Mouse (Mus musculus): ENCODE measurements around the gene Arf3. TPM values are rescaled to one million over a fixed set of nuclear protein-coding genes. Genes with fewer than 3 reads are reported as not detected.

Arf3 gene
- polyA plus RNA-seq, 1 experiment = 72.0 TPM

- Histone ChIP-seq H3K79me2 (ENCODE audit: control insufficient read depth, insufficient read depth) (no peaks in the 10 kb centered on the region), H3K4me2 (ENCODE audit: low read depth) (peak overlapping the region; percentile 93), H3K36me3 (ENCODE audit: control insufficient read depth, insufficient read depth) (no peaks in the 10 kb centered on the region), H3K4me3 (no peak overlapping the region), H3ac (ENCODE audit: control insufficient read depth, insufficient read length) (no peak overlapping the region), H3K27me3 (ENCODE audit: control insufficient read depth, insufficient read depth, insufficient read length) (no peaks in the 10 kb centered on the region)
- TF ChIP-seq TCF3 (IDR thresholded peaks at IDR 0.05; ENCODE audit: insufficient read length, low read depth) (no peak), POLR2A (IDR thresholded peaks at IDR 0.05; ENCODE audit: insufficient read length, low read depth) (no peak), MAX (IDR thresholded peaks at IDR 0.05; ENCODE audit: low read depth) (no peak), USF1 (IDR thresholded peaks at IDR 0.05; ENCODE audit: low read depth) (no peak), TCF12 (IDR thresholded peaks at IDR 0.05; ENCODE audit: insufficient read depth, poor library complexity, severe bottlenecking) (no peak), E2F4 (IDR thresholded peaks at IDR 0.05; ENCODE audit: insufficient read depth) (no peak), MYOD1 (IDR thresholded peaks at IDR 0.05; ENCODE audit: control insufficient read depth in 1 of 3, insufficient read length in 2 of 3, low read depth in 2 of 3) (no peak), POLR2AphosphoS2 (IDR thresholded peaks at IDR 0.05; ENCODE audit: insufficient read length, low read depth) (no peak), CEBPB (IDR thresholded peaks at IDR 0.05; ENCODE audit: insufficient read depth, poor library complexity, severe bottlenecking) (no peak), SRF (IDR thresholded peaks at IDR 0.05; ENCODE audit: control insufficient read depth, insufficient read length, low read depth) (no peak), MYOG (IDR thresholded peaks at IDR 0.05; ENCODE audit: control insufficient read depth in 1 of 3, insufficient read depth in 1 of 3, insufficient read length in 2 of 3, low read depth in 2 of 3) (no peak)
Observed at GRCm38 (mm10) chr15:98781166-98781565, 18.2 kb upstream of the Arf3 start.

GRCm38 (mm10) chr15:98780573-98780972, 17.6 kb upstream of the Arf3 start:
- H3ac ChIP-seq (ENCODE audit: control insufficient read depth, insufficient read length) = no peak overlapping the region
- H3K4me2 ChIP-seq (ENCODE audit: low read depth) = peak overlapping the region; percentile 93
- no peak for TF ChIP-seq MYOG (IDR thresholded peaks at IDR 0.05; ENCODE audit: control insufficient read depth in 1 of 3, insufficient read depth in 1 of 3, insufficient read length in 2 of 3, low read depth in 2 of 3)
- no peak for TF ChIP-seq POLR2A (IDR thresholded peaks at IDR 0.05; ENCODE audit: insufficient read length, low read depth)
- TF ChIP-seq POLR2AphosphoS2 (IDR thresholded peaks at IDR 0.05; ENCODE audit: insufficient read length, low read depth) = no peak
- TF ChIP-seq TCF12 (IDR thresholded peaks at IDR 0.05; ENCODE audit: insufficient read depth, poor library complexity, severe bottlenecking) = no peak
- no peak for TF ChIP-seq REST (IDR thresholded peaks at IDR 0.05; ENCODE audit: insufficient read depth, insufficient read length)
- no peak for TF ChIP-seq E2F4 (IDR thresholded peaks at IDR 0.05; ENCODE audit: insufficient read depth)
- TF ChIP-seq CEBPB (IDR thresholded peaks at IDR 0.05; ENCODE audit: insufficient read depth, poor library complexity, severe bottlenecking) = no peak
- no peaks in the 10 kb centered on the region for H3K27me3 ChIP-seq (ENCODE audit: control insufficient read depth, insufficient read depth, insufficient read length)
- H3K36me3 ChIP-seq (ENCODE audit: control insufficient read depth, insufficient read depth) = no peaks in the 10 kb centered on the region
- H3K4me3 ChIP-seq = peak overlapping the region; percentile 2
- H3K79me2 ChIP-seq (ENCODE audit: control insufficient read depth, insufficient read depth) = no peaks in the 10 kb centered on the region

GRCm38 (mm10) chr15:98780075-98780474, 17.1 kb upstream of the Arf3 start:
- no peaks in the 10 kb centered on the region for H3K27me3 ChIP-seq (ENCODE audit: control insufficient read depth, insufficient read depth, insufficient read length)
- H3ac ChIP-seq (ENCODE audit: control insufficient read depth, insufficient read length) = no peak overlapping the region
- H3K4me3 ChIP-seq = peak overlapping the region; percentile 2
- TF ChIP-seq TCF3 (IDR thresholded peaks at IDR 0.05; ENCODE audit: insufficient read length, low read depth) (no peak), USF1 (IDR thresholded peaks at IDR 0.05; ENCODE audit: low read depth) (no peak), REST (IDR thresholded peaks at IDR 0.05; ENCODE audit: insufficient read depth, insufficient read length) (no peak), TCF12 (IDR thresholded peaks at IDR 0.05; ENCODE audit: insufficient read depth, poor library complexity, severe bottlenecking) (no peak), POLR2A (IDR thresholded peaks at IDR 0.05; ENCODE audit: insufficient read length, low read depth) (peak; percentile 71), MYOG (IDR thresholded peaks at IDR 0.05; ENCODE audit: control insufficient read depth in 1 of 3, insufficient read depth in 1 of 3, insufficient read length in 2 of 3, low read depth in 2 of 3) (peak in 2 of 3 experiments; percentile 37 to 81), CEBPB (IDR thresholded peaks at IDR 0.05; ENCODE audit: insufficient read depth, poor library complexity, severe bottlenecking) (peak; percentile 82; the same call in 1 of the 2 replicates), MYOD1 (IDR thresholded peaks at IDR 0.05; ENCODE audit: control insufficient read depth in 1 of 3, insufficient read length in 2 of 3, low read depth in 2 of 3) (peak in 1 of 3 experiments; percentile 66)
- H3K79me2 ChIP-seq (ENCODE audit: control insufficient read depth, insufficient read depth) = no peaks in the 10 kb centered on the region
- peak overlapping the region; percentile 93 for H3K4me2 ChIP-seq (ENCODE audit: low read depth)
- no peaks in the 10 kb centered on the region for H3K36me3 ChIP-seq (ENCODE audit: control insufficient read depth, insufficient read depth)

DNA sequence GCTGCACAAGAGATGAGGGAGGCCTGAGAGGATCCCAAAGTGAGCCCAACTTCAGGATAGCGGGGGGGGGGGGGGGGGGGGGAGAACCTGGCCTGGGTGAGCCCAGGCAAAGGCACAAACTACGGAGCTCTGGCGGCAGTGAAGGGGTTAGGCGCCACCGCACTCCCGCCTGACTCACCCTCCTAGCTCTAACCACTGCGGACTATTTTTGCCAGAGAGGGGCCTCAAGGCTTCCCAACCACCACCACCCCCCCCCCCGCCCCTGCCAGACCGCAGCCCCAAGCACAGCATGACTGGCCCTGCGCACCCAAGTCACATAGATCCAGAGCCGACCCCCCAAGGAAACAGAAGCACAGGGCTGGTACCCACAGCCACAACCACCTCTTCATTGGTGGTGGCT, 15.8 kb upstream of the Arf3 start:
- no peak for TF ChIP-seq MYOD1 (IDR thresholded peaks at IDR 0.05; ENCODE audit: control insufficient read depth in 1 of 3, insufficient read length in 2 of 3, low read depth in 2 of 3)
- TF ChIP-seq TCF12 (IDR thresholded peaks at IDR 0.05; ENCODE audit: insufficient read depth, poor library complexity, severe bottlenecking) = no peak
- no peak for TF ChIP-seq CEBPB (IDR thresholded peaks at IDR 0.05; ENCODE audit: insufficient read depth, poor library complexity, severe bottlenecking)
- TF ChIP-seq TCF3 (IDR thresholded peaks at IDR 0.05; ENCODE audit: insufficient read length, low read depth) = no peak
- no peak for TF ChIP-seq SRF (IDR thresholded peaks at IDR 0.05; ENCODE audit: control insufficient read depth, insufficient read length, low read depth)
- no peak for TF ChIP-seq USF1 (IDR thresholded peaks at IDR 0.05; ENCODE audit: low read depth)
- no peak for TF ChIP-seq REST (IDR thresholded peaks at IDR 0.05; ENCODE audit: insufficient read depth, insufficient read length)
- TF ChIP-seq E2F4 (IDR thresholded peaks at IDR 0.05; ENCODE audit: insufficient read depth) = no peak
- TF ChIP-seq MAX (IDR thresholded peaks at IDR 0.05; ENCODE audit: low read depth) = no peak
- TF ChIP-seq POLR2AphosphoS2 (IDR thresholded peaks at IDR 0.05; ENCODE audit: insufficient read length, low read depth) = no peak
- Histone ChIP-seq H3K79me2 (ENCODE audit: control insufficient read depth, insufficient read depth) (no peaks in the 10 kb centered on the region), H3K36me3 (ENCODE audit: control insufficient read depth, insufficient read depth) (no peaks in the 10 kb centered on the region), H3ac (ENCODE audit: control insufficient read depth, insufficient read length) (no peak overlapping the region), H3K4me3 (peak overlapping the region; percentile 33), H3K27me3 (ENCODE audit: control insufficient read depth, insufficient read depth, insufficient read length) (no peaks in the 10 kb centered on the region), H3K4me2 (ENCODE audit: low read depth) (peak overlapping the region; percentile 93)

GRCm38 (mm10) chr15:98778191-98778770, 15.3 kb upstream of the Arf3 start:
- peak overlapping the region; percentile 93 for H3K4me2 ChIP-seq (ENCODE audit: low read depth)
- H3K36me3 ChIP-seq (ENCODE audit: control insufficient read depth, insufficient read depth) = no peaks in the 10 kb centered on the region
- H3K79me2 ChIP-seq (ENCODE audit: control insufficient read depth, insufficient read depth) = no peaks in the 10 kb centered on the region
- H3K4me3 ChIP-seq = peak overlapping the region; percentile 33
- H3K27me3 ChIP-seq (ENCODE audit: control insufficient read depth, insufficient read depth, insufficient read length) = no peaks in the 10 kb centered on the region
- no peak overlapping the region for H3ac ChIP-seq (ENCODE audit: control insufficient read depth, insufficient read length)
- TF ChIP-seq POLR2A (IDR thresholded peaks at IDR 0.05; ENCODE audit: insufficient read length, low read depth) = peak; percentile 50
- no peak for TF ChIP-seq REST (IDR thresholded peaks at IDR 0.05; ENCODE audit: insufficient read depth, insufficient read length)
